Mouse (Mus musculus): ENCODE measurements around the gene Tmem33. TPM values are rescaled to one million over a fixed set of nuclear protein-coding genes. Genes with fewer than 3 reads are reported as not detected.

Tmem33 gene
- polyA plus RNA-seq, 1 experiment = 67.7 TPM

- no peak overlapping the region for H3K27ac ChIP-seq (ENCODE audit: insufficient read depth, low read length)
- H3K4me1 ChIP-seq (ENCODE audit: control insufficient read depth, insufficient read depth, low read length) = no peaks in the 10 kb centered on the region
- no peak for TF ChIP-seq CTCF (IDR thresholded peaks at IDR 0.05; ENCODE audit: extremely low read depth, insufficient read depth, low read length)
- no peak for TF ChIP-seq POLR2A (IDR thresholded peaks at IDR 0.05; ENCODE audit: extremely low read depth, insufficient read depth, low read length)
- H3K4me3 ChIP-seq (ENCODE audit: insufficient read depth, low read length) = no peak overlapping the region
Observed at GRCm38 (mm10) chr5:67252261-67252660, 8.1 kb upstream of the Tmem33 start.

- Histone ChIP-seq H3K4me1 (ENCODE audit: control insufficient read depth, insufficient read depth, low read length) (peaks cover 2% of the 10 kb centered on the region; the same call in 1 of the 2 replicates), H3K4me3 (ENCODE audit: insufficient read depth, low read length) (no peak overlapping the region), H3K27ac (ENCODE audit: insufficient read depth, low read length) (no peak overlapping the region)
- no peak for TF ChIP-seq CTCF (IDR thresholded peaks at IDR 0.05; ENCODE audit: extremely low read depth, insufficient read depth, low read length)
- no peak for TF ChIP-seq POLR2A (IDR thresholded peaks at IDR 0.05; ENCODE audit: extremely low read depth, insufficient read depth, low read length)
Observed at GRCm38 (mm10) chr5:67255664-67256063, 4.7 kb upstream of the Tmem33 start.

- Histone ChIP-seq H3K4me3 (ENCODE audit: insufficient read depth, low read length) (no peak overlapping the region), H3K4me1 (ENCODE audit: control insufficient read depth, insufficient read depth, low read length) (peaks cover 2% of the 10 kb centered on the region; the same call in 1 of the 2 replicates), H3K27ac (ENCODE audit: insufficient read depth, low read length) (no peak overlapping the region)
- TF ChIP-seq POLR2A (IDR thresholded peaks at IDR 0.05; ENCODE audit: extremely low read depth, insufficient read depth, low read length) (no peak), CTCF (IDR thresholded peaks at IDR 0.05; ENCODE audit: extremely low read depth, insufficient read depth, low read length) (no peak)
Observed at GRCm38 (mm10) chr5:67258473-67258872, 1.9 kb upstream of the Tmem33 start.

- H3K4me3 ChIP-seq (ENCODE audit: insufficient read depth, low read length) = peak overlapping the region; percentile 56
- no peak overlapping the region for H3K27ac ChIP-seq (ENCODE audit: insufficient read depth, low read length)
- peaks cover 2% of the 10 kb centered on the region; the same call in 1 of the 2 replicates for H3K4me1 ChIP-seq (ENCODE audit: control insufficient read depth, insufficient read depth, low read length)
- no peak for TF ChIP-seq CTCF (IDR thresholded peaks at IDR 0.05; ENCODE audit: extremely low read depth, insufficient read depth, low read length)
- no peak for TF ChIP-seq POLR2A (IDR thresholded peaks at IDR 0.05; ENCODE audit: extremely low read depth, insufficient read depth, low read length)
Observed at GRCm38 (mm10) chr5:67260159-67260530, 220 bp upstream of the Tmem33 start.

GRCm38 (mm10) chr5:67262964-67263363 lies 2.6 kb downstream of the Tmem33 start:
- TF ChIP-seq POLR2A (IDR thresholded peaks at IDR 0.05; ENCODE audit: extremely low read depth, insufficient read depth, low read length) = no peak
- TF ChIP-seq CTCF (IDR thresholded peaks at IDR 0.05; ENCODE audit: extremely low read depth, insufficient read depth, low read length) = no peak
- Histone ChIP-seq H3K4me1 (ENCODE audit: control insufficient read depth, insufficient read depth, low read length) (peaks cover 2% of the 10 kb centered on the region; the same call in 1 of the 2 replicates), H3K4me3 (ENCODE audit: insufficient read depth, low read length) (no peak overlapping the region), H3K27ac (ENCODE audit: insufficient read depth, low read length) (no peak overlapping the region)

- TF ChIP-seq CTCF (IDR thresholded peaks at IDR 0.05; ENCODE audit: extremely low read depth, insufficient read depth, low read length) (no peak), POLR2A (IDR thresholded peaks at IDR 0.05; ENCODE audit: extremely low read depth, insufficient read depth, low read length) (no peak)
- no peak overlapping the region for H3K27ac ChIP-seq (ENCODE audit: insufficient read depth, low read length)
- H3K4me1 ChIP-seq (ENCODE audit: control insufficient read depth, insufficient read depth, low read length) = no peaks in the 10 kb centered on the region
- H3K4me3 ChIP-seq (ENCODE audit: insufficient read depth, low read length) = no peak overlapping the region
Observed at GRCm38 (mm10) chr5:67266106-67266505, 5.7 kb downstream of the Tmem33 start.

- H3K4me1 ChIP-seq (ENCODE audit: control insufficient read depth, insufficient read depth, low read length) = no peaks in the 10 kb centered on the region
- TF ChIP-seq CTCF (IDR thresholded peaks at IDR 0.05; ENCODE audit: extremely low read depth, insufficient read depth, low read length) (no peak), POLR2A (IDR thresholded peaks at IDR 0.05; ENCODE audit: extremely low read depth, insufficient read depth, low read length) (no peak)
- no peak overlapping the region for H3K27ac ChIP-seq (ENCODE audit: insufficient read depth, low read length)
- no peak overlapping the region for H3K4me3 ChIP-seq (ENCODE audit: insufficient read depth, low read length)
Observed at GRCm38 (mm10) chr5:67269309-67269708, 8.9 kb downstream of the Tmem33 start.

- no peak overlapping the region for H3K4me3 ChIP-seq (ENCODE audit: insufficient read depth, low read length)
- H3K4me1 ChIP-seq (ENCODE audit: control insufficient read depth, insufficient read depth, low read length) = no peaks in the 10 kb centered on the region
- no peak for TF ChIP-seq POLR2A (IDR thresholded peaks at IDR 0.05; ENCODE audit: extremely low read depth, insufficient read depth, low read length)
- TF ChIP-seq CTCF (IDR thresholded peaks at IDR 0.05; ENCODE audit: extremely low read depth, insufficient read depth, low read length) = no peak
Observed at GRCm38 (mm10) chr5:67279407-67279806, 19.0 kb downstream of the Tmem33 start.

GRCm38 (mm10) chr5:67279840-67280239 lies 19.5 kb downstream of the Tmem33 start:
- Histone ChIP-seq H3K4me1 (ENCODE audit: control insufficient read depth, insufficient read depth, low read length) (no peaks in the 10 kb centered on the region), H3K4me3 (ENCODE audit: insufficient read depth, low read length) (no peak overlapping the region), H3K27ac (ENCODE audit: insufficient read depth, low read length) (no peak overlapping the region)
- TF ChIP-seq POLR2A (IDR thresholded peaks at IDR 0.05; ENCODE audit: extremely low read depth, insufficient read depth, low read length) (no peak), CTCF (IDR thresholded peaks at IDR 0.05; ENCODE audit: extremely low read depth, insufficient read depth, low read length) (no peak)

More at GRCm38 (mm10) chr5:67279407-67279806, 19.0 kb downstream of the Tmem33 start:
- no peak overlapping the region for H3K27ac ChIP-seq (ENCODE audit: insufficient read depth, low read length)

GRCm38 (mm10) chr5:67280400-67280799 lies 20.0 kb downstream of the Tmem33 start:
- no peak overlapping the region for H3K27ac ChIP-seq (ENCODE audit: insufficient read depth, low read length)
- H3K4me1 ChIP-seq (ENCODE audit: control insufficient read depth, insufficient read depth, low read length) = no peaks in the 10 kb centered on the region
- TF ChIP-seq CTCF (IDR thresholded peaks at IDR 0.05; ENCODE audit: extremely low read depth, insufficient read depth, low read length) (no peak), POLR2A (IDR thresholded peaks at IDR 0.05; ENCODE audit: extremely low read depth, insufficient read depth, low read length) (no peak)
- H3K4me3 ChIP-seq (ENCODE audit: insufficient read depth, low read length) = no peak overlapping the region

Measured in cortical plate, adult 2 months (tissue).